20 mouse cellular contexts compared by ENCODE assay signal in the genomic region with DNA sequence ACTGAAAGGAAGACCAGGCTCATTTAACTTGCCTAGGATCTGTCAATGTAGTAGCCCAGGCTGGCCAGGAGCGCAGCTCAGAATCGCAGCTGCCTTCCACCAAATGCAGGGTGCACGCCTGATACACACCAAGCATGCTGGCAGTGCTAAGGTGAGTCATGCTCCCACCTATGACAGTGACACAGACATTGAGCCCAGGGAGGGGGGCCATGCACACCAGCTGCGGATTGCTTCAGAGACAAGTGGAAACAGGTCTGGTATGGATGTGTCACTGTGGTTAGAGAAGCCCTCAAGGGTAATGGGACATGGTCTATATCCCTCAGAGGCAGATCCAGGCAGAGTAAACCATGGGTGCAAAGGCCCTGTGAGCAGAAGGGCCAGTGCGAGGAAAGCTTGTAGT.
"Had no signal": no experiment of that assay in that cellular context is flagged by ENCODE, and none has a peak within 500 bp of the region (broad histone marks: within the 10 kb centered on the region; RNA-seq: fewer than 3 reads in every experiment).

No protein-coding gene starts in this region.

- H3K36me3 ChIP-seq: limb, embryonic 10.5 days; limb, embryonic 13.5 days; liver, embryonic 12.5 days; liver, embryonic 15.5 days; lung, embryonic 15.5 days; midbrain, embryonic 10.5 days; neural tube, embryonic 13.5 days had no signal

- ATAC-seq: liver, embryonic 12.5 days had no signal

- DNase-seq: kidney, adult 18-20 months; kidney, adult 9 months; kidney, postnatal 25 days; layer of hippocampus, adult 9-11 months; liver; lung, postnatal 10 days; lung, postnatal 36 days; midbrain, embryonic 14.5 days; retina, postnatal 1 day; spleen, adult 18-20 months; thymus, postnatal 25 days had no signal

- H3K9me3 ChIP-seq: limb, embryonic 10.5 days; limb, embryonic 13.5 days; liver, embryonic 12.5 days; liver, embryonic 15.5 days; lung, embryonic 15.5 days; megakaryocyte, embryonic 14.5 days; midbrain, embryonic 10.5 days; neural tube, embryonic 13.5 days had no signal

- H3K4me3 ChIP-seq: layer of hippocampus, adult 2 months; limb, embryonic 10.5 days; limb, embryonic 13.5 days; liver, embryonic 12.5 days; liver, embryonic 15.5 days; lung, embryonic 15.5 days; megakaryocyte, embryonic 14.5 days; midbrain, embryonic 10.5 days; neural tube, embryonic 13.5 days had no signal

- H3K27me3 ChIP-seq: limb, embryonic 13.5 days; liver, embryonic 12.5 days; liver, embryonic 15.5 days; lung, embryonic 15.5 days; neural tube, embryonic 13.5 days had no signal

- H3K27ac ChIP-seq: layer of hippocampus, adult 2 months; limb, embryonic 10.5 days; limb, embryonic 13.5 days; liver, embryonic 12.5 days; liver, embryonic 15.5 days; lung, embryonic 15.5 days; midbrain, embryonic 10.5 days; neural tube, embryonic 13.5 days had no signal

- H3K9ac ChIP-seq: limb, embryonic 13.5 days; liver, embryonic 12.5 days; liver, embryonic 15.5 days; lung, embryonic 15.5 days; neural tube, embryonic 13.5 days had no signal

- H3K4me2 ChIP-seq: limb, embryonic 13.5 days; liver, embryonic 12.5 days; liver, embryonic 15.5 days; lung, embryonic 15.5 days; neural tube, embryonic 13.5 days had no signal

- H3K4me1 ChIP-seq: limb, embryonic 10.5 days; limb, embryonic 13.5 days; liver, embryonic 15.5 days; lung, embryonic 15.5 days; neural tube, embryonic 13.5 days had no signal
